Mouse (Mus musculus) kidney, adult 2 months (tissue): ENCODE measurements around the gene Rhobtb1.

Source experiments
- CTCF ChIP-seq: fragments of 200-500 bp; conservative IDR thresholded peaks from 2 replicates; pipeline ENCODE4 v1.5.1; 2011; ENCODE audit warnings: low read depth, mild to moderate bottlenecking, control low read depth, low read length, moderate library complexity, mixed read lengths; ENCODE audit not compliant: insufficient read depth, insufficient read length
- POLR2A ChIP-seq: fragments of 200-500 bp; IDR thresholded peaks from one replicate; pipeline ENCODE4 v1.6.1; 2011; ENCODE audit warnings: low read depth, low read length, control low read depth

- TF ChIP-seq POLR2A = no peak
- no peak for TF ChIP-seq CTCF
These were observed 104.4 kb downstream of the Rhobtb1 start for GRCm38 (mm10) chr10:69255594-69255993.
